Mouse (Mus musculus): ENCODE results near the gene Gipr. TPM values are rescaled to one million over a fixed set of nuclear protein-coding genes. Genes with fewer than 3 reads are reported as not detected.

The Gipr gene
- polyA plus RNA-seq, 1 experiment = 0.43 TPM

DNA sequence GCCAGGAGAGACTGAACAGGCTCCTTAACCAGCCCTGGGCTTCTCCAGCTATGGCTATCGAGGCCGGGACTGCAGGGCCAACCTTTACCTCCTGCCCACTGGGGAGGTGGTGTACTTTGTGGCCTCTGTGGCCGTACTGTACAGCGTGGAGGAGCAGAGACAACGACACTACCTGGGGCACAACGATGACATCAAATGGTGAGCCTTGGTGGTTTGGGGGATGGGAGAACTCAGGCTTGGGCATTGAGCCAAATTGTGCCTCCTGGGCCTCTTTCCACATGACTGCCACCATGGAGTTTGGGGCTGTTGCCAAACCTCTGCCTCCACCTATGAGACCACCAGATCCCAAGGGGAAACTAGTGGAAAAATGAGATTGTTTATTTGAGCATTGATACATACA is 18.8 kb upstream of the Gipr start:
- Histone ChIP-seq H3ac (ENCODE audit: control insufficient read depth, insufficient read length, low read depth) (no peak overlapping the region), H3K79me2 (ENCODE audit: control insufficient read depth, insufficient read depth) (no peaks in the 10 kb centered on the region), H3K79me3 (ENCODE audit: low read depth) (no peaks in the 10 kb centered on the region), H3K27me3 (ENCODE audit: control insufficient read depth, insufficient read depth, insufficient read length) (no peaks in the 10 kb centered on the region), H3K4me3 (ENCODE audit: insufficient read depth, poor library complexity, severe bottlenecking) (no peak overlapping the region), H3K36me3 (ENCODE audit: control insufficient read depth, insufficient read depth) (no peaks in the 10 kb centered on the region)
- TF ChIP-seq MYOG (IDR thresholded peaks at IDR 0.05; ENCODE audit: control insufficient read depth, extremely low read depth, insufficient read length) (no peak), MAX (IDR thresholded peaks at IDR 0.05) (no peak), CTCF (IDR thresholded peaks at IDR 0.05; ENCODE audit: control insufficient read depth, insufficient read depth, insufficient read length) (no peak), CEBPB (IDR thresholded peaks at IDR 0.05; ENCODE audit: low read depth) (no peak), MYOD1 (IDR thresholded peaks at IDR 0.05; ENCODE audit: control insufficient read depth, insufficient read length, low read depth) (no peak), USF1 (IDR thresholded peaks at IDR 0.05; ENCODE audit: low read depth) (no peak), FOSL1 (IDR thresholded peaks at IDR 0.05; ENCODE audit: insufficient read depth, low read length, poor library complexity, severe bottlenecking) (no peak)

DNA sequence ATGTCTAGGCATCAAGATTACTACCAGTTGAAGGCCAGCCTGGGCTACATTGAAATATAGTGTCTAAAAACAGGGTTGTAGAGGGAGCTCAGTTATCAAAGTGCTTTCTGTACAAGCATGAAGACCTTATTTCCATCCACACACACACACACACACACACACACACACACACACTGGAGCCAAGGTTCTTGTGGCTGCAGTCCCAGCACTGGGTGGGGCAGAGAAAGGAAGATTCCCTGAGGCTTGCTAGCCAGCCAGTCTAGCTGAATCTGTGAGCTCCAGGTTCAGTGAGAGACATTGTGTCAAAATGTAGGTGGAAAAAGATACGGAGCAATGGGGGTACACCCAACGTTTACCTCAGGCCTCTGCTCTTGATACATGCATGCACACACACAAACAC is 18.3 kb upstream of the Gipr start:
- Histone ChIP-seq H3ac (ENCODE audit: control insufficient read depth, insufficient read length, low read depth) (no peak overlapping the region), H3K27me3 (ENCODE audit: control insufficient read depth, insufficient read depth, insufficient read length) (no peaks in the 10 kb centered on the region), H3K36me3 (ENCODE audit: control insufficient read depth, insufficient read depth) (no peaks in the 10 kb centered on the region), H3K79me3 (ENCODE audit: low read depth) (no peaks in the 10 kb centered on the region), H3K4me3 (ENCODE audit: insufficient read depth, poor library complexity, severe bottlenecking) (no peak overlapping the region), H3K79me2 (ENCODE audit: control insufficient read depth, insufficient read depth) (no peaks in the 10 kb centered on the region)
- TF ChIP-seq MYOG (IDR thresholded peaks at IDR 0.05; ENCODE audit: control insufficient read depth, extremely low read depth, insufficient read length) = no peak
- TF ChIP-seq FOSL1 (IDR thresholded peaks at IDR 0.05; ENCODE audit: insufficient read depth, low read length, poor library complexity, severe bottlenecking) = no peak
- no peak for TF ChIP-seq MAX (IDR thresholded peaks at IDR 0.05)
- TF ChIP-seq USF1 (IDR thresholded peaks at IDR 0.05; ENCODE audit: low read depth) = no peak
- no peak for TF ChIP-seq CEBPB (IDR thresholded peaks at IDR 0.05; ENCODE audit: low read depth)
- no peak for TF ChIP-seq MYOD1 (IDR thresholded peaks at IDR 0.05; ENCODE audit: control insufficient read depth, insufficient read length, low read depth)
- TF ChIP-seq CTCF (IDR thresholded peaks at IDR 0.05; ENCODE audit: control insufficient read depth, insufficient read depth, insufficient read length) = no peak

DNA sequence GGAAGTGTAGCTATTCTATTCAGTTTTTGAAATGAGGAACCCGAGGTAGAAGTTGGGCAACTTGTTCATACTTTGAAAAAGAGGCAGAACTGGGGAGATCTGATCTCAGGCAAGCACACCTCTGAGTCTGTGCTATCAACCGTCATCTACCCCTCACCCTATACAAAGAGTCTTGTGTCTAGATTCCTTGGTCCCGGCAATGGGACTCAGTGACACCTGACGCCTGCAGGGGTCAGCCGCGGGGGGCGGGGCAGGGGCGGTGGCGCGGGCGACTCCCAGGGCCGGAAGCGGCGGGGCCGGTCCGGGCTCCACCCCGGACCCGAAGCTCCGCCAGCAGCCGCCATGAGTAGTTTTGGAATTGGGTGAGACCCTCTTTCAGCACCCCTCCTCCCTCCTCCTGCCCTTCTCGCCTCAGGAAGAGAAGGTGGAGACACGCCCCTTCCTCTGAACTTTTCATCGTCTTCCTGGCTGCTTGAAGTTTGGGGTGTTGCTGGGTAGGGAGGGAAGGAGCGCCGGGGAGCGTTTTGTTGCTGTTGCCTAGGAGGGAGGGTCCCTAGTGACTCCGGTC is 15.0 kb upstream of the Gipr start:
- Histone ChIP-seq H3K27me3 (ENCODE audit: control insufficient read depth, insufficient read depth, insufficient read length) (no peaks in the 10 kb centered on the region), H3ac (ENCODE audit: control insufficient read depth, insufficient read length, low read depth) (peak overlapping the region; percentile 18)
- TF ChIP-seq FOSL1 (IDR thresholded peaks at IDR 0.05; ENCODE audit: insufficient read depth, low read length, poor library complexity, severe bottlenecking) (no peak), CTCF (IDR thresholded peaks at IDR 0.05; ENCODE audit: control insufficient read depth, insufficient read depth, insufficient read length) (no peak), MYOG (IDR thresholded peaks at IDR 0.05; ENCODE audit: control insufficient read depth, extremely low read depth, insufficient read length) (no peak), MAX (IDR thresholded peaks at IDR 0.05) (no peak), MYOD1 (IDR thresholded peaks at IDR 0.05; ENCODE audit: control insufficient read depth, insufficient read length, low read depth) (no peak), USF1 (IDR thresholded peaks at IDR 0.05; ENCODE audit: low read depth) (no peak), CEBPB (IDR thresholded peaks at IDR 0.05; ENCODE audit: low read depth) (no peak)

DNA sequence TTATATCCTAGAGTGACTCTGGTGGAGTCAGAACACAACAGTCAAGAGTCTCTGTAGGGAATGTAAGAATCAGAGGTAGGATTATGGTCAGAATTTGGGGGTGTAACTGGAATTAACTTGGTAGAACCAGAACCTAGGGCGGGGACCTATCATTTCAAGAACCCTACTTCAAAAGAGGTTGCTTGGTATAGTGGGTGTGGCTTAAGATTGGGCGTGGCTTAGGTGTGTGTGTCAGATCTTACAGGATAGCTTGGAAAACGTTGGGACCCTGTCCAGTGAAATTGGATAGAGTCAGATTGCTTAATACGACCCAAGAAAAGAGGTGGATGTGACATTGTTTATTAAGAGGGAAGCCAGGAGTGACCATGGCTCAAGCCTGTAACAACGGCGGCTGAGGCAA is 14.0 kb upstream of the Gipr start:
- no peaks in the 10 kb centered on the region for H3K79me2 ChIP-seq (ENCODE audit: control insufficient read depth, insufficient read depth)
- no peak for TF ChIP-seq CTCF (IDR thresholded peaks at IDR 0.05; ENCODE audit: control insufficient read depth, insufficient read depth, insufficient read length)
- no peak for TF ChIP-seq USF1 (IDR thresholded peaks at IDR 0.05; ENCODE audit: low read depth)
- TF ChIP-seq MAX (IDR thresholded peaks at IDR 0.05) = no peak
- TF ChIP-seq FOSL1 (IDR thresholded peaks at IDR 0.05; ENCODE audit: insufficient read depth, low read length, poor library complexity, severe bottlenecking) = no peak
- no peak for TF ChIP-seq CEBPB (IDR thresholded peaks at IDR 0.05; ENCODE audit: low read depth)
- TF ChIP-seq MYOG (IDR thresholded peaks at IDR 0.05; ENCODE audit: control insufficient read depth, extremely low read depth, insufficient read length) = no peak
- TF ChIP-seq MYOD1 (IDR thresholded peaks at IDR 0.05; ENCODE audit: control insufficient read depth, insufficient read length, low read depth) = no peak
- no peak overlapping the region for H3K4me3 ChIP-seq (ENCODE audit: insufficient read depth, poor library complexity, severe bottlenecking)

More for the DNA sequence above, 15.0 kb upstream of the Gipr start:
- Histone ChIP-seq H3K36me3 (ENCODE audit: control insufficient read depth, insufficient read depth) (no peaks in the 10 kb centered on the region), H3K79me2 (ENCODE audit: control insufficient read depth, insufficient read depth) (no peaks in the 10 kb centered on the region), H3K4me3 (ENCODE audit: insufficient read depth, poor library complexity, severe bottlenecking) (peak overlapping the region; percentile 38), H3K79me3 (ENCODE audit: low read depth) (no peaks in the 10 kb centered on the region)

DNA sequence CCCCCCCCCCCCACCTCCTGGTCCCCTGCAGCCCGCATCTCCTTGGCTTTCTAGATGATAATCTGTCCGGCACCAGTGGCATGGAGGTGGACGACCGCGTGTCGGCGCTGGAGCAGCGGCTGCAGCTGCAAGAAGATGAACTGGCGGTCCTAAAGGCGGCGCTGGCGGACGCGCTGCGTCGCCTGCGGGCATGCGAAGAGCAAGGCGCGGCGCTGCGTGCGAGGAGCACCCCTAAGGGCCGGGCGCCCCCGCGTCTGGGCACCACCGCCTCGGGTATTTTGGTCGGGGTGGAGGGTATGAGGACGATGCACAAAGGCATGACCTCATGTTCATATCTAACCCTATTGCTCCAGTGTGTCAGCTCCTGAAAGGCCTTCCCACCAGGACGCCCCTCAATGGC is 13.2 kb upstream of the Gipr start:
- H3ac ChIP-seq (ENCODE audit: control insufficient read depth, insufficient read length, low read depth) = no peak overlapping the region
- no peaks in the 10 kb centered on the region for H3K79me3 ChIP-seq (ENCODE audit: low read depth)
- H3K79me2 ChIP-seq (ENCODE audit: control insufficient read depth, insufficient read depth) = no peaks in the 10 kb centered on the region
- no peak for TF ChIP-seq FOSL1 (IDR thresholded peaks at IDR 0.05; ENCODE audit: insufficient read depth, low read length, poor library complexity, severe bottlenecking)
- TF ChIP-seq MYOD1 (IDR thresholded peaks at IDR 0.05; ENCODE audit: control insufficient read depth, insufficient read length, low read depth) = no peak
- peak; percentile 50 for TF ChIP-seq CTCF (IDR thresholded peaks at IDR 0.05; ENCODE audit: control insufficient read depth, insufficient read depth, insufficient read length)
- no peaks in the 10 kb centered on the region for H3K27me3 ChIP-seq (ENCODE audit: control insufficient read depth, insufficient read depth, insufficient read length)
- H3K4me3 ChIP-seq (ENCODE audit: insufficient read depth, poor library complexity, severe bottlenecking) = no peak overlapping the region
- H3K36me3 ChIP-seq (ENCODE audit: control insufficient read depth, insufficient read depth) = no peaks in the 10 kb centered on the region

More for the DNA sequence above, 14.0 kb upstream of the Gipr start:
- Histone ChIP-seq H3K27me3 (ENCODE audit: control insufficient read depth, insufficient read depth, insufficient read length) (no peaks in the 10 kb centered on the region), H3ac (ENCODE audit: control insufficient read depth, insufficient read length, low read depth) (no peak overlapping the region), H3K36me3 (ENCODE audit: control insufficient read depth, insufficient read depth) (no peaks in the 10 kb centered on the region), H3K79me3 (ENCODE audit: low read depth) (no peaks in the 10 kb centered on the region)

All from C2C12 (cell line).